Mouse (Mus musculus) megakaryocyte-erythroid progenitor cell, adult 5-6 weeks (primary cell): Measurements from ENCODE around the gene Nudt5. TPM values are rescaled to one million over a fixed set of nuclear protein-coding genes. Genes with fewer than 3 reads are reported as not detected.

Experiments
- ATAC-seq: replicated peaks from 2 replicates; pipeline ENCODE4 v1.8.0; 2016; ENCODE audit warnings: mild to moderate bottlenecking, inconsistent platforms; ENCODE audit not compliant: severe bottlenecking, poor library complexity, low FRiP score, low TSS enrichment
- total RNA-seq, 2 experiments: library from RNA; stranded (forward) in 1 of 2; stranded (reverse) in 1 of 2; fragments of 200-1000, 215-1000 nt in 1 of 2; fragments of >200 nt in 1 of 2; fragmentation: Nextera tagmentation in 1 of 2; gene quantifications; 2 replicates each; pipeline ENCODE4 v1.2.3; 2014 to 2017

Nudt5 gene
- total RNA-seq, 2 experiments from 2014 or later = 78.9 to 82.3 TPM

DNA sequence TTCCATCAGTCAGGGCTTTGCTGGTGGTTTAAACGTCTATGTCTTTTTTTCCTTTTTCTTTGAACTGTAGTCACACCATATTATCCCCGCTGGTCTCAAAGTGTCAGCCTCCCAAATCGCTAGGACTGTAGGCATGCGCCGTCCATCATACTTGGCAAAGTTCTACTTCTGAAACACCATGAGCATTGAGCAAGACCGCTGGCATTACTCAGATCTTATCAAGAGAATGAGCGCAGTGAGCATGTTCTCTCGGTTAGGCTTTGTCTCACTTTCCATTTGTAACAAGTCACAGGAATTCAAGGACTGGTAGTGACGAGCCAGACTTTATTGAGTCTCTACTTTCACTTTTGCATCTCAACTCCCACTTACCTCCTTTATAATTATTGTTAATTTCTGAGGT is 6.3 kb downstream of the Nudt5 start:
- no peak for ATAC-seq

DNA sequence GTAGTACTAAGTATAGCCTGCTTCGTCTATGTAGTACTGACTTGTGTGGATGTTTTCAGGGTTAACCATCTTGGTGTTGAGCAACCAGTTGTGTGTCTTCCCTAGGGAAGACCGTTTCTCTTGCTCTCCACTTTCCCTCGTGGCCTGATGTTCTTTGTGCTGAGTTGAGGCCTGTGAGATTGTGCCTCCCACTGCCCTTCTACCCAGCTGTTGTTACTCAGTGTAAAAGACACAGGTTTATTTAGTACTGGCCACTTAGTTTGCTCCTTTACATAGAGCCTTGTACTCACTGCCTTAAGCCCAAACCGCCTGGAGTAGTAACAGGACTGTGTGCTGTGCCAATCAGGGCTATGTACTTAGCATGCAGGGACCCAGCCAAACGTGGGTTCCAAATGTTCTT is 7.0 kb downstream of the Nudt5 start:
- ATAC-seq = no peak

DNA sequence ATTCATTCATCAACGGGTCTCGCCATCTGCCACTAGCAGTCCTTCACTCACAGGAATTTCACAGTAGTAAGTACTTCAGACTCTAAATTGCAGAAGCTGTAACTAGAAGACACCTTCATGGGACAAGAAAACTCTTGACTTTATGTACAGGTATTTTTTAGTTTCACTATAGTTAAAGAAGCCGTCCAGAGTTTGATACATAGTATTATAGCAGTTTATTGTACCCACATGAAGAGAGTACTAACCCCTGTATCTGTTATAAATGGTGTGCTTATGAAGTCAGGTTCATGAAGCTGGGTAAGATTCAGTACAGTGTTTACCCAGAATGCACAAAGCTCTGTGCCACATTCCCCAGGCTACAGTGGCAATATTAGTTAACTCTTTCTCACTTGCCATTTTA is 18.0 kb downstream of the Nudt5 start, which contains the start of gene Gm13199:
Gene Gm13199, minus strand, starts transcription at position 101 of the 400 bp plus-strand sequence.
- no peak for ATAC-seq

DNA sequence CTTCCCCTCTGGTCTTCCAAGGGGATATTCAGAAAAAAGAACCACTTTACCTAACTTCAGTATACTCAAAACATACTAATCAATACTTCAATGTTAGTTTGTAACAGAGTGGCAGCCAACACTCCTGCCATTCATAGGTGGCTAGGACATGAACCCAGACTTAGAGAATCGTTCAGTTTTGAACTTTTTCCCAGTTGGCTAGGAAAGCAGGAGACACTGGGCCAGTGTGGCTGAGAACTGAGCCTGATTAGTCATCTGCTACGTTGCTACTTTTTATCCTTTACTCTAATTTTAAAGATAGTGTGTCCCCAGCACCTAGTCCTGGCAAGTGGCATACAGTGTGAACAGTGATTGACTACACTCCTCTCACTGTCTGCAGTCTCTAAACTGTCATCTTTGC is 22.9 kb downstream of the Nudt5 start:
- ATAC-seq = no peak

DNA sequence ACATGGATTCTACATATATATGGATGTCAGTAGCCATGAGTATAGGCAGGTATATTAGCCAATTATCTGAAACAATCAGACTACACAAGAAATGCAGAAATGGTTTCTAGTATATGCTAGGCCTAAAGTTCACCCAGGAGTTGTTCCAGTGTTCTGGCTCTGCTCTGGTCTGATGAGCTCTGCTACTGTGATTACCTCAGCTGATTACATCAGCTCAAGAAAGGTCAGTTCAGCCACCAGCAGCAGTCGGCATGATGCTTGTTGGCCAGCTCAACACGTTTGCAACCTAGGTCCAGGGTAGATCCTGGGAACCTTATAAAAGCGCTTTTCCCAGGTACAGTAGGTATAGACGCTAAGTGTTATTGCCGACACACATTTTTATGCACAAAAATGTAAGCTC is 24.9 kb downstream of the Nudt5 start:
- no peak for ATAC-seq

DNA sequence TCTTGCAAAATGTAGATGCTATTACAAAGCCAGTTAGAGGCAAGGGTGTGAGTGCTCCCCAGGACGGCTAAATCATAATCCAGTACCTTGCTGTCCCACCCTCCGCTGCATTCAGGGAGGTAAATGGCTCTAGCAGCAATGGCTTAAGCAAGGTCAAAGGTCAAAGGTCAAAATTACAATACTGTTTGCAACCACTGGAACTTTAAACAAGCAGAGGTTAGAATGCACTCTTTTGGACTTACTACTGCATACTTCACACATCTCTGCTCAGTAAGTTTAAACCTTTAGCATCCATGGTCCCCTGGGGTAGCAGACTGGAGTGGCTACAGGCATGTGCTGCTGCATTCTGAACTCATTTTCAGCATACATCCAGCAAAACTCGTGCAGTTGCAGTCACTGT is 32.6 kb downstream of the Nudt5 start:
- ATAC-seq = no peak

DNA sequence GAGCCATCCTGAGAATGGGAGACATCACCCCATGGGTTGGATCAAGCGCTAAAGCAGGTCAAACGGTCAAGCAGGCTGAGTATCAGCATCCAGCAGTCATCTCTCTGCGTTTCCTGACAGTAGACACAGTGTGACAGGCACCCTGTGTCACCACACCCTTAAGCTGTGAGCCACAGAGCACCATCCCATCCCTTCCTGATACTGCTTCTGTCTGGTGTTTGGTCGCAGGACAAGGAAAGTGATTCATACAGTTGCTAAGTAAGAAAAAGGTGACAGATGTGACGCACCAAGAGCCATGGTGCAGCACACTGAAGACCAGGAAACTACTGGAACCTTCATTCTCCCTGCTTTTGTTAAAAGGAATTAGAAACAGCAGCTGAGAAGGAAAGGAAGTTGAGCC is 44.0 kb downstream of the Nudt5 start:
- no peak for ATAC-seq

DNA sequence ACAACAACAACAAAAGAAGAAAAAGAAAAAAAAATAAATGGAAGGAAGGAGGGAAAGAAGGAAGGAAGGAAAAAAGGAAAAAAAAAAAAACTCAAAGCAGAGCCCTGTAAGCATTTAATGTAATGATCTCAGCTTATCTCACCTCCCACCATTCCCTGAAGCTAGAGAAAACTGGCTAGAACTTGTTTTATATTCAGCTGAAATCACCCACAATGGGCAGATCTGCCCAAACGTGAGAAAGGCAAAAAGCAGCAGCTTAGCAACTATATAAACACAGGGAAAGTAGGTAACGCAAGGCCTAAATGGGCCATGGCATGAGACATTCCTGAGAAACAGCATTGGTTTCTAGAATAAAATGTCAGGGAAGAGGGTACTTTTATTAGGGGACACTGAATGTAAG is 44.6 kb downstream of the Nudt5 start:
- no peak for ATAC-seq

DNA sequence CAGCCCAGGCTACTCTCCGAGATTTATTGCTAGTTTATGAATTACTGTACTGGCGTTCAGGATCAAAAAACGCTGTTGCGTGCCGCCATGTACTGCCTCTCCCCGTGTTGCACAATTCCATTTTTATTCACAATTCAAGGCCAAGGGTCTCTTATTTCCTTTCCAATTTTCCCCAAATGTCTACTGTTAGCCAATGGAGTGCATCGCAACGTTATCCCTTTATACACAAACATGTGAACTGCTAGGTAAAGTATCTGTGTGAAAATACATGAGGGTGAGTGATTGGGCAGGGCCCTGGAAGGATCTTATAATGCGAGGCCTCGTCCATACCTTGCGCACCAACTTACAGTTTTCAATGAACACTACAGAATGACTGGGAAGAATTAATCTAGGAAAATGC is 49.5 kb downstream of the Nudt5 start:
- ATAC-seq = no peak

DNA sequence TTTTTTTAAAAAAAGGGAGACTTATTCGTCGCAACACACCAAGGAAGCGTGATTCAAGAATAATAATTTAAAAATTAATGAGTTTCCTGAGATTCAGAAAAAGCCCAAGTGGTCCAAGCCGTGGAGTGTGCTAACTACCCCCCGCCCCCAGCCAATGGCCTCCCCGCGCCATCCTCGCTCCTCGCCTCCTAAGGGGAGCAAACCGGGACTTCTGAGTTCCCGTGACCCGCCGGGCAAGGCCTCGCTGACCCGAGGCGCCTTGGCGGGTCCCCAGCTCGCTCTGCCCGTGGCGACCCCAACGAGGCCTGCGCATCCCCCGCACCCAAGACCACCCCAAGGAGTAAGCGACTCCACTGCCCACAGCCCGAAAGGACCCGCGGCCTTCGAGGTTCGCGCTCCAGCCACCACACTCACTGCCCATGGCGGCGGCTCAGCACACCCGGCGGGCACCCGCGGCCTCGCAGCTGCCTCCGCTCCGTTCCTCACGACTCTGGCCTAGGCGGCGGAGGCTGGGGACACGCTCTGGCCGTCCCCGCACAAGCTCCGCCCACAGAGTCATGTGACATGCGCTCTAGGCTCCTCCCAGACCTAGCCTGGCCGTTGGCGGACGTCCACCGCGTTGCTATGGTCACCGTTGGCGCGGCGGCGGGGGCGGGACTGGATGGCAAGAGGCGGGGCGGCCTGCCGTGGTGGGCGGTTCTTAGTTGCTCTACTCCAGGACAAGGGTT is 50.2 kb downstream of the Nudt5 start, which contains the start of gene Sec61a2:
Gene Sec61a2, minus strand, starts transcription at position 590 of the 728 bp plus-strand sequence.
- peak; percentile 96 for ATAC-seq

DNA sequence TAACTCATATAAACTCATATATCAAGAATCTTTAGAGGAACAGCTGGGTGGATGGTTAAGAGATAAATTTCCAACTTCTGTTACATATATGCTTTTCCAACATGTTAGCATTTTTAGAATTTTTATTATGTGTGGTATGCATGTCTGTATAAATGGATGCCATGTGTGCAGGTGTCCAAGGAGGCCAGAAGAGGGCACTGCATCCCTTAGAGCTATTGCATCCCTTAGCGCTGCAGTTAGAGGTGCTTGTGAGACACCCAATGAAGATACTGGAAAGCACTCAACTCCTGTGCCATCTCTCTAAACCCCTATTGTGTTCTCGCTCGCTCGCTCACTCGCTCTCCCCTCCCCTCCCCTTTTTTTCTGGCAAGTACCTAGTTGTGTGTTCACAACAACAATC is 55.3 kb downstream of the Nudt5 start:
- ATAC-seq = peak; percentile 83

DNA sequence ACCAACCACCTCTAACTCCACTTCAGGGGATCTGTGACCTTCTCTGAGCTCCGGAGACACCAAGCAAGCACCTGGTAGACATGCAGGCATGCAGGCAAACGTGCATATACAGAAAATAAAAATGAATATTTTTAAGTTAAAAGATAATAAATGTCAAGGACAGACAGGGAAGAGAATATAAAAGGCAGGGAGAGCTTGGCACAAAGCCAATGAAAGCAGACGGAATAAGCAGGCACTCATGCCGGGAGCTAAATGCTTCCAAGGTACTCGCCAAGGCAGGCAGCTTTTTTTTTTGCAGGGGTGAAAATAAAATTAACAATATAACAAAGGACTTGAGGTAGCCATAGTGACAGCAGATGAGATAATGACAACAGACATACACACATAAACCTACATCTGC is 61.3 kb downstream of the Nudt5 start:
- ATAC-seq = no peak

DNA sequence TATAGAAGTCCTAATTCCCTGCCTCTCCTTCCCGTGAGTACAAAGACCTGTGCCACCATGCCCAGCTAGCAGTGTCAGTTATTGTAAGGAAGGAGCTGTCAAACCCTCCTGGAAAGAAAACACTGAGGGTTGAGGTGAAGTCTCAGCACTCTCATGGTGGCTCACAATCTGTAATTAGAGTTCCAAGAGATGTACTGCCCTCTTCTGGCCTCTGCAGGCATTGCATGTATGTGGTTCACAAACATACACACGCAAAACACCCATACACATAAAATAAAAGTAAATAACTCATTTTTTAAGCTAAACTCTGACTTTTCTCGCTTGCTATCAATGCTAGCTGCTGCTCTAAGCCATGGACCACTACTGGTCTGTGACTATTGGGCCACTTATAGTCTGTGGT is 61.8 kb downstream of the Nudt5 start:
- peak; percentile 81 for ATAC-seq

DNA sequence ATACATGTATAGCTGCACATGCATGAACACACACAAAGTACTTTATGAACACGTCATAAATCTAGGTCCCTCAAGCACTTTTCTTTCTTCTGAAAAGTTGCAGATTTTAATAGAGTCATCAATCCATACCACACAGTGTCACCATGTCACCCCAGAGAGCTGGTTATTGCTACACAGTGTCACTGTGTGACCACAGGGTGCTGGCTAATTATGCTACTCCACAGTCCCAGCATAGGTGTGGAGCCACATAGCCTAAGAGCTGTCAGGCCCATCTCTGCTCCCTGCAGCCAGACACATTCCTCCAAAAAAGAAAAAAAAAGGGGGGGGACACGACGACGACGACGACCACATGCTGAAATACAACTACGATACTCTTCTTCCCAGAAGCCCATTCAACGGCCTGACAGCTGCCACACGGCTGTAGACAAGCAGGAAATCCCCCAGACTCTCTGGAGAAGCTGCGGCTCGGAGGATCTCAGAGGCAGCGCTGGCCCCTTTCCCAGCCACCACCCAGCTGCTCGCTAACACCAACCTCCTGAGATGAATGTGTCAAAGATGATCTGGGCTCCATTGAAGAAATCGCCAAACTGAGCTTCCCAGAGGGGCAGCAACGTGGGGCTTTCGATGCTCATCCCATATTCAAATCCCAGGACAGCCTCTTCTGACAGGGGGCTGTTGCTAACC is 66.6 kb downstream of the Nudt5 start:
- ATAC-seq = no peak

Other genes with a start within 250 kb of the Nudt5 start
- gene Camk1d, start 130.5 kb upstream of the Nudt5 start, total RNA-seq (2014; fragmentation: Nextera tagmentation) = 3.9 and 9.6 TPM in 2 replicates
- 3.7 and 5.9 TPM in 2 replicates for gene Camk1d, start 130.5 kb upstream of the Nudt5 start, total RNA-seq (2017)
- gene Cdc123, start 145 bp downstream of the Nudt5 start, total RNA-seq (2014; fragmentation: Nextera tagmentation) = 133 and 135 TPM in 2 replicates
- gene Cdc123, start 145 bp downstream of the Nudt5 start, total RNA-seq (2017) = 112 and 153 TPM in 2 replicates
- not detected in 2 replicates for gene Gm13199, start 17.9 kb downstream of the Nudt5 start, total RNA-seq (2014; fragmentation: Nextera tagmentation)
- not detected in 2 replicates for gene Gm13199, start 17.9 kb downstream of the Nudt5 start, total RNA-seq (2017)
- gene Sec61a2, start 50.4 kb downstream of the Nudt5 start, total RNA-seq (2014; fragmentation: Nextera tagmentation) = 38.4 and 51.5 TPM in 2 replicates
- 15.2 and 42.3 TPM in 2 replicates for gene Sec61a2, start 50.4 kb downstream of the Nudt5 start, total RNA-seq (2017)
- 2.4 and 2.7 TPM in 2 replicates for gene Dhtkd1, start 97.8 kb downstream of the Nudt5 start, total RNA-seq (2014; fragmentation: Nextera tagmentation)
- gene Dhtkd1, start 97.8 kb downstream of the Nudt5 start, total RNA-seq (2017) = 1.1 and 5.7 TPM in 2 replicates
- 26.7 and 28.0 TPM in 2 replicates for gene Upf2, start 106.5 kb downstream of the Nudt5 start, total RNA-seq (2014; fragmentation: Nextera tagmentation)
- gene Upf2, start 106.5 kb downstream of the Nudt5 start, total RNA-seq (2017) = 29.3 and 51.9 TPM in 2 replicates